Mouse (Mus musculus): ENCODE results near the gene Apod. TPM values are rescaled to one million over a fixed set of nuclear protein-coding genes. Genes with fewer than 3 reads are reported as not detected.

Apod gene
- polyA plus RNA-seq, 1 experiment, result 0.35 TPM

GRCm38 (mm10) chr16:31286801-31287488, 27.7 kb downstream of the Apod start:
- 88% methylated on average over 11 of the region's 11 CpGs for WGBS
- Histone ChIP-seq H3K36me3 (ENCODE audit: control insufficient read depth, insufficient read depth, low read length) (no peaks in the 10 kb centered on the region), H3K27ac (ENCODE audit: insufficient read depth, low read depth, low read length) (no peak overlapping the region), H3K4me1 (ENCODE audit: control insufficient read depth, insufficient read depth, insufficient read length, low read length) (peaks cover 8% of the 10 kb centered on the region; the same call in 1 of the 2 replicates), H3K4me3 (ENCODE audit: low read depth, low read length) (no peak overlapping the region), H3K27me3 (ENCODE audit: control insufficient read depth, insufficient read depth, low read length) (no peaks in the 10 kb centered on the region)
- TF ChIP-seq CTCF (IDR thresholded peaks at IDR 0.05; ENCODE audit: extremely low read depth, insufficient read length, insufficient replicate concordance, low read depth, low read length), result no peak
- no peak for TF ChIP-seq POLR2A (IDR thresholded peaks at IDR 0.05; ENCODE audit: low read depth, low read length)

- no peaks in the 10 kb centered on the region for H3K27me3 ChIP-seq (ENCODE audit: control insufficient read depth, insufficient read depth, low read length)
- no peaks in the 10 kb centered on the region for H3K36me3 ChIP-seq (ENCODE audit: control insufficient read depth, insufficient read depth, low read length)
- no peak overlapping the region for H3K27ac ChIP-seq (ENCODE audit: insufficient read depth, low read depth, low read length)
- no peak overlapping the region for H3K4me3 ChIP-seq (ENCODE audit: low read depth, low read length)
- no peaks in the 10 kb centered on the region for H3K4me1 ChIP-seq (ENCODE audit: control insufficient read depth, insufficient read depth, insufficient read length, low read length)
- 83% methylated on average over 2 of the region's 2 CpGs for WGBS
- TF ChIP-seq CTCF (IDR thresholded peaks at IDR 0.05; ENCODE audit: extremely low read depth, insufficient read length, insufficient replicate concordance, low read depth, low read length) (no peak), POLR2A (IDR thresholded peaks at IDR 0.05; ENCODE audit: low read depth, low read length) (no peak)
Measured at GRCm38 (mm10) chr16:31281981-31282380, 32.6 kb downstream of the Apod start.

- no peak overlapping the region for H3K27ac ChIP-seq (ENCODE audit: insufficient read depth, low read depth, low read length)
- no peaks in the 10 kb centered on the region for H3K36me3 ChIP-seq (ENCODE audit: control insufficient read depth, insufficient read depth, low read length)
- no peaks in the 10 kb centered on the region for H3K4me1 ChIP-seq (ENCODE audit: control insufficient read depth, insufficient read depth, insufficient read length, low read length)
- WGBS, result 84% methylated on average over 4 of the region's 4 CpGs
- TF ChIP-seq CTCF (IDR thresholded peaks at IDR 0.05; ENCODE audit: extremely low read depth, insufficient read length, insufficient replicate concordance, low read depth, low read length) (no peak), POLR2A (IDR thresholded peaks at IDR 0.05; ENCODE audit: low read depth, low read length) (no peak)
- H3K27me3 ChIP-seq (ENCODE audit: control insufficient read depth, insufficient read depth, low read length), result no peaks in the 10 kb centered on the region
- no peak overlapping the region for H3K4me3 ChIP-seq (ENCODE audit: low read depth, low read length)
Measured at GRCm38 (mm10) chr16:31280176-31280575, 34.4 kb downstream of the Apod start.

GRCm38 (mm10) chr16:31278581-31278980, 36.0 kb downstream of the Apod start:
- Histone ChIP-seq H3K4me3 (ENCODE audit: low read depth, low read length) (no peak overlapping the region), H3K4me1 (ENCODE audit: control insufficient read depth, insufficient read depth, insufficient read length, low read length) (no peaks in the 10 kb centered on the region), H3K27ac (ENCODE audit: insufficient read depth, low read depth, low read length) (no peak overlapping the region), H3K27me3 (ENCODE audit: control insufficient read depth, insufficient read depth, low read length) (no peaks in the 10 kb centered on the region), H3K36me3 (ENCODE audit: control insufficient read depth, insufficient read depth, low read length) (no peaks in the 10 kb centered on the region)
- WGBS, result 69% methylated on average over 6 of the region's 6 CpGs
- no peak for TF ChIP-seq POLR2A (IDR thresholded peaks at IDR 0.05; ENCODE audit: low read depth, low read length)
- no peak for TF ChIP-seq CTCF (IDR thresholded peaks at IDR 0.05; ENCODE audit: extremely low read depth, insufficient read length, insufficient replicate concordance, low read depth, low read length)

- TF ChIP-seq POLR2A (IDR thresholded peaks at IDR 0.05; ENCODE audit: low read depth, low read length), result no peak
- no peak for TF ChIP-seq CTCF (IDR thresholded peaks at IDR 0.05; ENCODE audit: extremely low read depth, insufficient read length, insufficient replicate concordance, low read depth, low read length)
- Histone ChIP-seq H3K4me1 (ENCODE audit: control insufficient read depth, insufficient read depth, insufficient read length, low read length) (no peaks in the 10 kb centered on the region), H3K36me3 (ENCODE audit: control insufficient read depth, insufficient read depth, low read length) (no peaks in the 10 kb centered on the region), H3K4me3 (ENCODE audit: low read depth, low read length) (no peak overlapping the region), H3K27me3 (ENCODE audit: control insufficient read depth, insufficient read depth, low read length) (no peaks in the 10 kb centered on the region), H3K27ac (ENCODE audit: insufficient read depth, low read depth, low read length) (no peak overlapping the region)
- WGBS, result 43% methylated on average over 2 of the region's 2 CpGs
Measured at GRCm38 (mm10) chr16:31278081-31278480, 36.5 kb downstream of the Apod start.

GRCm38 (mm10) chr16:31276962-31277361, 37.6 kb downstream of the Apod start:
- TF ChIP-seq CTCF (IDR thresholded peaks at IDR 0.05; ENCODE audit: extremely low read depth, insufficient read length, insufficient replicate concordance, low read depth, low read length), result no peak
- no peak for TF ChIP-seq POLR2A (IDR thresholded peaks at IDR 0.05; ENCODE audit: low read depth, low read length)
- WGBS, result 84% methylated on average over 7 of the region's 7 CpGs
- peak overlapping the region; percentile 18; the same call in 1 of the 2 replicates for H3K27ac ChIP-seq (ENCODE audit: insufficient read depth, low read depth, low read length)
- no peak overlapping the region for H3K4me3 ChIP-seq (ENCODE audit: low read depth, low read length)
- peaks cover 3% of the 10 kb centered on the region; the same call in 1 of the 2 replicates for H3K4me1 ChIP-seq (ENCODE audit: control insufficient read depth, insufficient read depth, insufficient read length, low read length)
- no peaks in the 10 kb centered on the region for H3K36me3 ChIP-seq (ENCODE audit: control insufficient read depth, insufficient read depth, low read length)
- H3K27me3 ChIP-seq (ENCODE audit: control insufficient read depth, insufficient read depth, low read length), result no peaks in the 10 kb centered on the region

GRCm38 (mm10) chr16:31276539-31276938, 38.1 kb downstream of the Apod start:
- H3K4me1 ChIP-seq (ENCODE audit: control insufficient read depth, insufficient read depth, insufficient read length, low read length), result peaks cover 3% of the 10 kb centered on the region; the same call in 1 of the 2 replicates
- TF ChIP-seq POLR2A (IDR thresholded peaks at IDR 0.05; ENCODE audit: low read depth, low read length), result no peak
- TF ChIP-seq CTCF (IDR thresholded peaks at IDR 0.05; ENCODE audit: extremely low read depth, insufficient read length, insufficient replicate concordance, low read depth, low read length), result no peak
- 76% methylated on average over 7 of the region's 7 CpGs for WGBS
- H3K4me3 ChIP-seq (ENCODE audit: low read depth, low read length), result no peak overlapping the region
- H3K27me3 ChIP-seq (ENCODE audit: control insufficient read depth, insufficient read depth, low read length), result no peaks in the 10 kb centered on the region
- H3K27ac ChIP-seq (ENCODE audit: insufficient read depth, low read depth, low read length), result peak overlapping the region; percentile 18; the same call in 1 of the 2 replicates
- H3K36me3 ChIP-seq (ENCODE audit: control insufficient read depth, insufficient read depth, low read length), result no peaks in the 10 kb centered on the region
